Mouse (Mus musculus): Measurements from ENCODE around the gene Asb16.

DNA sequence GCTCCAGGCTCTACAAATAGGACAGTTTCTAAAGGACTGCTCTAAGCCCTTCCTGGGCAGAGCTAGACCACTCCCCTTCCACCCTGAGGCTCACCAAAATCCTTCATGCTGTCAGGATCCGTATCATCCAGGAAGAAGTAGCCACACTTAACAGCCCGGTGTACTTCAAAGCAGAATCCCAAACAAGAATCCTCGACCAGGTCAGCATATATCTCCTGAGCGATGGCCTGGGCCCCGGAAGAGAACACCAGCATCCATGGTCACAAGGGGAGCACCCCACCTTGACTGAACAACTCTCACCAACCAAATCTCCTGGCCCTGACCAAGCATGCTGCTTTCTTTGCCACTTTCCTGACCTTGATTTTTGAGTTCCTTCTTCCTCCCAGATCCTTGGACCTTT lies 25.9 kb downstream of the Asb16 start:
- TF ChIP-seq CTCF (IDR thresholded peaks at IDR 0.05) (no peak), POLR2A (IDR thresholded peaks at IDR 0.05; ENCODE audit: insufficient read depth, low read depth, low read length) (no peak), EP300 (IDR thresholded peaks at IDR 0.05; ENCODE audit: insufficient read depth, low read depth, low read length) (no peak)

All from heart, adult 2 months (tissue).